Mouse (Mus musculus) mature B cell (primary cell): ENCODE data around the gene Pglyrp2.

Experiments
- in situ Hi-C: fragments of 300-500 bp; cut with MboI; formaldehyde crosslinking; loops from 2 replicates; pipeline ENCODE4 v1.14.3; 2019

Gene Pglyrp2

DNA sequence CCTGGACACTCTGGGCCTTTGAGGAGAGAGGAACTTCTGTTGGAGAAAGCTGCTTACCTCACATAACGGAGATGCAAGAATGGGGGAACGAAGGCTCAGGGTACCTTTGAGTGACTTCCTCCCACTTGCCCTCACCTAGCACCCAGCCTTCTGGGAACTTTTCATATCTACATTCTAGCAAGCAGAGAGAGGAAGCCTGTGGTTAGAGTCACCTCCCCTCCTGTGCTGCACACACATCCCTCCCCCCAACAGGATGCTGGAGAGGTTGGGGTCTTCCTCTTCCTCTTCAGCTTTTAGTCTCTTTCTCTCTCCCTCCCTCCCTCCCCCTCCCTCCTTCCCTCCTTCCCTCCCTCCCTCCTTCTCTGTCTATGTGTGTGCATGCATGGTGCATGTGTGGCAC is at the start of gene Pglyrp2:
Gene Pglyrp2, minus strand, starts transcription at position 134 of the 400 bp plus-strand sequence.
- in situ Hi-C loops = no loop called here

DNA sequence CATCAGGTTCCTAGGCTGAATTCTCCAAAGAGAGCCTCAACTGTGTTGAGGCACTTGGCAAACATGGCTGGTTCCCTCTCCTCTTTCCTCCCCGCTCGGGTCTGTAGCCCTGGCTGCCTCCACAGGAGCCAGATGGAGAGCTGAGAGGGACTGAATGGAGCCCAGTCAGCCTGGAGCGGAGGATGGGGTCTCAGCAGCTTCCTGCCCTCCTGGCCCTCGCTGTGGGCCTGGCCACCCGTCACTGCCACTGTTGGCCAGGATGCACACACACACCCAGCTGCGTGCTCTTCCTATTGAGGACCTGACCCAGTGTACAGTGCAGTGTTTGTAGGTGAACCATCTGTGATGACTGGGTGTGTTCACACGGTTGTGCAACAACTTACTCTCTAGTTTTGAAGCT is 48.2 kb upstream of the Pglyrp2 start:
- in situ Hi-C loops = no loop called here

DNA sequence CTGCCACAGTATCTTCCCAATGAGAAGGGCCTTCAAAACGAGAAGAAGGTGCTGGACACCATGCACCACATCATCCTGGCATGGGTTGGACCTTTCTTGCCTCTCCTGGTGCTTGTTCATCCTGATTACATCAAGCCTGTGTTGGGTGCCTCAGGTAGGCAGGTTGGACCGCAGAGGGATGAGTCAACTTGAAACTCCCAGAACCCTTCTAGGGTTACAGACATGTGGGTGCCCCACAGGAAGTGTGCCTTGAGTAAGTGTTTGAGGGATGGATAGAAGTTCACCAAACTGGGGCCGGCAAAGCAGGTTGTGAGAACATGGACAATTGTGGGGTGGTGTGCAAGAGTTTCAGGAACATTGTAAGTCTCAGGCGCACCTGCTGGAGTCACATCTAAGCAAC is 46.8 kb upstream of the Pglyrp2 start:
- in situ Hi-C loops = no loop called here

DNA sequence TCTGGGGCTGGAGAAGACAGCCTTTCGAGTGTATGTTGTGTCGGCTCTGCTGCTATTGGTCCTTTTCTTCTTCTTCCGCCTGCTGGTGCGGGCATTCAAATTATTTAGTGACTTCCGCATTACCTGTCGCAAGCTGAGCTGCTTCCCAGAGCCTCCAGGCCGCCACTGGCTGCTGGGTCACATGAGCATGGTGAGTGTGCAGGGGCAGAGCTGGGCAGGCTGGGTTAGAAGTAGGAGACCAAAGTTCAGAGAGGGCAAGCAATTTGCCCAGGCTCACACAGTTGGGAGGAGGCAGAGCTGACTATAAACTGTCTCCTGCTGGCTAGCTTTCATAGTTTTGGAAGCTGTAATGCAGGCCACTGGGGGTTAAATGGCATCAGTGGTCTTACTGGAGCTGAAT is 44.5 kb upstream of the Pglyrp2 start:
- in situ Hi-C loops = no loop called here

GRCm38 (mm10) chr17:32454997-32455396 is 31.0 kb upstream of the Pglyrp2 start:
- in situ Hi-C loops = no loop called here

- in situ Hi-C loops = no loop called here
Observed at GRCm38 (mm10) chr17:32454188-32454587, 30.2 kb upstream of the Pglyrp2 start.

GRCm38 (mm10) chr17:32452482-32452881 is 28.5 kb upstream of the Pglyrp2 start, which contains the start of gene Cyp4f39:
Cyp4f39 (plus strand) TSS chr17:32452723.
- in situ Hi-C loops = no loop called here

DNA sequence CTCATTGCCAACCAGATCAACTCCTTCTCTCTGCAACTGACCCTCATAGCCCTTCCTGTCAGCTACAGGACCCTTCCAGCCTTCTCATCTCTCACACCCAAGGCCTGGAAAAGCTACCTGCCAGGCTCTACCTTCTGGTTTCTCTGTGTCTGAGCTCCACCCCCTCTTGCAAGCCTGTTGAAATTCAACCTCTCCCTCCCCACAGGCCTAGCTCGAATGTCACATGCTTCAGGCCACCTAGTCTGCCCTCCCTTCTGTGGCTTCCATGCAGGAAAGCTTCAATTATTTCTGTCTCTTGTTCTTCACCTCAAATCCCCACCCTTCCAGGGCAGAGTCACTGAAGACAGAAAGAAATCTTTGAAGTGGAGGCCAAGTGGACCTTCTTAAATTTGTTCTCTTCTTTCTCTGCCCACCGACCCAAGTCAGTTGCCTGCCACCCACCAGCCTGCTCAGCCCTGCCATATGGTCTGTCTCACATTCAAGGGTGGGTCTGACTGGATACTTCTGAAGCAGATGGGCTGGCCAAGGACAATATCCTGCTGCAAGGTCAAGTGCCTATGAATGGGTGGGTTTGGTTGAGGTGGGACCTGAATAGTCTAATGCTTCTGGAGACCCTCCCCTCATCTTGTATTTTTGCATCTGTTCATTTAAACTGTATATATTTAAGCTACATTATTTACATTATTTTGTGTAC is 27.0 kb upstream of the Pglyrp2 start:
- in situ Hi-C loops = no loop called here

DNA sequence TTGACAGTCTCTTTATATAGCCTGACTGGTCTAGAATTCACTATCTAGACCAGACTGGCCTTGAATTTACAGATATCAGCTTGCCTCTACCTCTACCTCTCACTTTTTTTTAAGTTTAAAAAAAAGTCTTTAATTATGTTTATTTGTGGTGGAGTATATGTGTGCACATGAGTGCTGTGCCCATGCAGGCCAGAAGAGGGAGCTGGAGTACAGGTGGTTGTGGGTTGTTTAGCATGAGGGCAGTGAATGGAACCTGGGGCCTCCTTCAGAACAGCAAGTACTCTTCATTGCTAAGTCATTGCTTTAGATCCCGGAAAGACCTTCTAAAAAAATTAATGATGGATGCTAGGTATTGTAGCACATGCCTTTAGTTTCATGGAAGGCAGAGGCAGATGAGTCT is 25.1 kb upstream of the Pglyrp2 start:
- in situ Hi-C loops = no loop called here

GRCm38 (mm10) chr17:32447195-32447594 is 23.2 kb upstream of the Pglyrp2 start:
- in situ Hi-C loops = no loop called here

DNA sequence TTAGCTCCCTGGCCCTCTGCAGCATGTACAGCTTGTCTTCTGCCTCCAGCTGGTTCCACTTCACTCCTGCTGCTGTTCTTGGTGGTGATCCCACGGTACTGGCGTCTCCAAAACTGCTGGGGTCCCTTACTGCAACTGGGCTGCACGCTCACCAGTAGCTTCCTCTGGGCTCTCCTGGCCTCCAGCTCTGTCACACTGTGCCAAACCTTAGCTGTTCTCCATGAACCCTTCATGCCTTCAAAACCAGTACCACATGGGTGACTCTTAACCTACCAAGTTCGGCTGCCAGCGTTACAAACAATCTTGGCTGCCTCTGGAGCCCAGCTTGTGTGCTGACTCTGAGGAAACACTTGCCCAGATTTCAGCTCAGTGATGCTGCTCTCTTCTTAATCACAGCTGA is 21.0 kb upstream of the Pglyrp2 start:
- in situ Hi-C loops = no loop called here

- in situ Hi-C loops = no loop called here
Observed at GRCm38 (mm10) chr17:32443245-32443644, 19.3 kb upstream of the Pglyrp2 start.

GRCm38 (mm10) chr17:32437106-32437505 is 13.1 kb upstream of the Pglyrp2 start:
- in situ Hi-C loops = no loop called here

GRCm38 (mm10) chr17:32435151-32435550 is 11.2 kb upstream of the Pglyrp2 start:
- in situ Hi-C loops = no loop called here

DNA sequence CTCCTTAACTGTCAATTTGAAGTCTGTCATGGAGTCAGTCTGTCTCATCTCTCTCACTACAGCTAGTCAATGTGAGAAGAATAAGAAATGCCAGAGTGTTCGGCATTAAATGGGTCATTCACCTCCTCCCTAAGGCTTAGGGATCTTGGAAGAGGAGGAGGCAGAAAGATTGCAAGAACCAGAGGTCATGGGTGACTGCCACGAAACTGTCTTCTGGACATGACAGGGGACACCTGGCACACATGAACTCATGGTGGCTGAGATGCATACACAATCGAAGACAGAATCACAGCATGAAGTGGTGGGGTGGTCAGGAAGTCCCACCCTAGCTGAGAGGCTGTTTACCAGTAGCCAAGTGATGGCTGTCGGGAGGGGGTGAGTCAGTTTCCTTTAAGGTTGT is 10.4 kb upstream of the Pglyrp2 start:
- in situ Hi-C loops = loop anchor here (5.0 kb wide), 1 partner anchor 82 kb away; the partner anchor contains the start of gene Akap8l

- in situ Hi-C loops = loop anchor here (5.0 kb wide), 1 partner anchor 80 kb away; the partner anchor contains the start of gene Akap8l
Observed at GRCm38 (mm10) chr17:32431972-32432371, 8.0 kb upstream of the Pglyrp2 start.

DNA sequence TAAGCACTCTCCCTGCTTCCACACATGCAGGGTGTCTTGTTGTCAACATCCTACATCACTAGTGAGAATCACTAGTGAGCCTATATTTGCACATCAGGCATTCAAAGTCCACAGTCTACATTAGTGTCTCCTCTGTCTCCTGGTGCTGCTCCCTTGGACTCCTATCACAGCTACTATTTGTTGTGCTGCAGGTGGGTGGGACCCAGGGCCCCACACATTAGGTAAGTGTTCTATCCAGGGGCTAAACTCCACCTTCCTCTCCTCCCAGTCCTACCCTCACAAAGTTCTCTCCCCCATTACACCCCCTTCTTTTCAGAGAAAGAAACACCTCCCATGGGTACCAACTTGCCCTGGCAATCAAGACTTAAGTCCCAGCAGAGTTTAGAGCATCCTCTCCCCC is 2.6 kb upstream of the Pglyrp2 start:
- in situ Hi-C loops = no loop called here

DNA sequence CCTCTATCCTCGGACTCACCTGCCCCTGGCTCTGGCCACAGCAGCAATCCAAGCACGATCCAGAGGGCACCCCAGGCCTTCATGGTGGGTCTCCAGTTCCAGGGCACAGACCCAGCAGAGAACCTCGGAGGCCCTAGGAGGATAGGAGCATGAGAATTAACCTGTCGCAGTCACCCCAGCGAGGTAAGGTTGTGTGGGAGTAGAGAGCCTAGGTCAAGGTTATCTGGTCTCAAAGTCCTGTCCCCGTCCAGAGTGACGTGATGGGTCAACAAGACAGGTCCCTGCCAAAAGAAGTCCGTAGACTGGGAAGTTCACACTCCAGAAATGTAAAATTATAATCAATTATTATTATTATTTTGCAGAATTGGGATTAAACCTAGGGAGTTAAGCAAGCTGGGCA is 3.2 kb downstream of the Pglyrp2 start:
- in situ Hi-C loops = no loop called here

GRCm38 (mm10) chr17:32419989-32420388 is 4.0 kb downstream of the Pglyrp2 start:
- in situ Hi-C loops = no loop called here

DNA sequence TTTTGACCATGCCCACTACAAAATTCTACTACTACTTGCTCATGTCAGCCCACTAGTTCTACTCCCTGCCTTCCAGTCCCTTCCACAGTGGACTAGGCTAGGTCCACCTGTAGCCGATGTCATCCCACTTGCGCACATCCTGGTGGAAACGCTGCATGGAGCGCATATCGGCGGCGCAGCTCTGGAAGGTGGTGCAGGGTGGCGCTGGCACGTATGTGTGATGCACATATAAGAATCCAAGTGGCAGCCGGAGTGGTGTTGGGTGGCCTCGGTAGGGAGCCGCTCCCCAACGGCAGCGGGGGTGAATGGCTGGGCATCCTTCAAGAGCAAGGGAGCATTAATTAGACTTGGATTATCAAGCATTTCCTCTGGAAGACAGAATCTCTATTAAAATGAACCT is 7.2 kb downstream of the Pglyrp2 start:
- in situ Hi-C loops = no loop called here

GRCm38 (mm10) chr17:32415417-32416020 is 8.4 kb downstream of the Pglyrp2 start:
- in situ Hi-C loops = no loop called here

DNA sequence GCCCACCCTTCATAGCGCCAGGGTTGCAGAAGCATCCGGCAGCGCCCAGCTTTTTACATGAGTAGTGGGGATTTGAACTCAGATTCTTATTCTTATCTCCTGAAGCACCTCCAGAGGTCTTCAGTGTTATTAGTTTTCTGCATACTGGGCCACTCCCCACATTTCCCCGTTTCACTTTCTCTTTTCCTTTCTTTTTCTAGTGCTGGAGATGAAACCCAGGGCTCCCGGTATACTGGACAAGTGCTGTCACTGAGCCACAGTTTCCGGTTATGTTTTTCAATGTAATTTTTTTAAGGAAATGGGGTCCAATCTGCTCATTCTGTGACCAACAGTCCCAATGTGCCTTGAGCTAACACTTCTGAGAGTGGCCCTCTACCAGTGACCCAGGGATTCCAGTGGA is 12.1 kb downstream of the Pglyrp2 start:
- in situ Hi-C loops = no loop called here

- in situ Hi-C loops = no loop called here
Observed at GRCm38 (mm10) chr17:32403417-32403816, 20.6 kb downstream of the Pglyrp2 start, which contains the start of gene Rasal3. Rasal3 (minus strand) TSS chr17:32403583.

- in situ Hi-C loops = no loop called here
Observed at GRCm38 (mm10) chr17:32402779-32403157, 21.2 kb downstream of the Pglyrp2 start.
